Mouse (Mus musculus) gastrocnemius, postnatal 4 days (tissue): Measurements from ENCODE around the gene Gm5150. TPM values are rescaled to one million over a fixed set of nuclear protein-coding genes. Genes with fewer than 3 reads are reported as not detected.
"Not testable (repeated sequence)": the region's sequence is repeated elsewhere in the genome, so short reads cannot be mapped to it uniquely, and the experiment has no call there.

Source experiments
- DNase-seq, 2 experiments: peaks; one replicate each; pipeline ENCODE4 v3.0.0; 2021 to 2022; ENCODE audit warnings: low spot score in 2 of 2, mixed read lengths in 2 of 2
- long read RNA-seq, 2 experiments: library from polyadenylated mRNA; stranded (forward); transcript quantifications; one replicate each; pipeline ENCODE4 v2.0.0; 2021
- microRNA-seq: library from miRNA; unstranded; fragments of <30 nt; microRNA quantifications from one replicate; pipeline ENCODE4 v1.2.0, GENCODE M21; 2021
- total RNA-seq, 2 experiments: library from RNA; stranded (reverse); gene quantifications; 2 replicates each; pipeline ENCODE4 v1.2.3; 2021

Gene Gm5150
- not detected for total RNA-seq
- long read RNA-seq, experiment 1, result 0 reads
- long read RNA-seq, experiment 2, result 0 reads

DNA sequence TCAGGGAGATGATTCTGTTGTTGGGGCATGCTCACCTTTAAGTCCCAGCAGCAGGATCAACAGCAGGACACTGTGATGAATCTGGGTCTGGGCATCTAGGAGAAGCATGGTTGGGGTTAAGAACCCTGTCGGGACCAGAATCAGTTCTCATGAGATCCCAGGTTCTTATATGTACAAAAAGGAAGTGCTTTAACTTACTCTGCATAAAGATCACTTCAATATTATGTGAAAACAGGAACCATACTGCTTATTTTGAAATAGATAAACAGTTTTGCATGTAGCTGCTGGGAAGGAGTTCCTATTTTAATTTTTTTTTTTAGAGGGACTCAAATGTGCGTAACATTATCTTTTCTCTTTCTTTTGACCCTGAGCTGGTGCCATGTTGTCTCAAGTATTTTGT lies at the start of gene Gm5150:
Gm5150 (minus strand) TSS at position 223 of the 400 bp plus-strand sequence.
- no peak for DNase-seq

DNA sequence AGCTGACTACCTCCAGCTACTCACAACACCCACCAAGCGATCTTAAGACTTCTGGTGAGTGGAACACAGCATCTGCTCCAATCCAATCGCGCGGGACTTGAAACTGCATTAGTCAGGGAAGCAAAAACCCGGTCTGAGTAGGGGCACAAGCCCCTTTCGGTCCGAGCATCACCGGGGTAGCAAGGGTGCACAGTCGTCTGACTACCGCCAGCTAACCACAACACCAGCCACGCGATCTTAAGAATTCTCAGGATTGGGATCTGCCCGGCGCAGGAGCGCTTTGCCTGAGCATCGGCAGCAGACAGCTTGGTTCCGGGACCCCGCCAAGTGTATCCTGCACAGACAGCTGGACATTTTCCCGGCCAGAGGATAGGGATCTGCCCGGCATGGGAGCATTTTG lies 45.5 kb upstream of the Gm5150 start:
- not testable (repeated sequence) for DNase-seq

DNA sequence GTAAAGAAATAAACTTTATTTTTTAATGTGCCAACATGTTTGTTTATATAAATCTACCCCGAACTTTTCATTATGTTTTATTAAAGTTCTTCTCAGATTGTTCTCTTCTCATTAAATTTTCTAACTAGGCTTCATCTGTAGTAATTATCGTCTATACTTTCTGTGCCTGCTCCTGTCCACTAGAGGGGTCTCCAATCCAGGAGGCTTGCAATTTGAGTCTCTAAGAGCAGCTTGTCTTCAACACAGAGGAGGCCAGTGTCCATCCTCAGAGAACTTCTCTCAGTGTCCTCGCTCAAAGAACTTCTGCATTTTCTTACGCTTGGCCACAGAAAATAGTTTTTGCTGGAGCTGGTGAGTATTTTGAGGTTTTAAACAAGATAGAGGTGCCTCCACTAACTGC lies 41.1 kb upstream of the Gm5150 start:
- DNase-seq, result no peak

DNA sequence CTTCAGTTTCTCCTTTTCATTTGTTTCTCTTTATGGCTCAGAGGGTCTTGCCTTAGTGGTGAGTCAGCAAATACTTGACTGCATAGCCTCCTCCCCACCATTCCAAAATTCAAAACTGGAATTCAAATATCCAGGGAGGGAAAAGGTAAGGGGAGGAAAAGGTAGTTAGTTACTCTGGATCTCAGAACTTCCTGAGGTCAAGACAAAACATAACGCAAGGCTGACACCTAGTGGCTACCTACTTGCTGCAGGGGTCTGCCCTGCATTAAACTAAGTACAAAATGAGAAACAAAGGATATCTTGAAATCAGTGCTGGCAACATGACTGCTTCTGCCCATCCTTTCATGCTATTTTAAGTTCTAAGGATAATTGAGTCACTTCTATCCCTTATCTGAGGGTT lies 37.1 kb upstream of the Gm5150 start:
- DNase-seq, result peak in 1 of 2 experiments; percentile 11

DNA sequence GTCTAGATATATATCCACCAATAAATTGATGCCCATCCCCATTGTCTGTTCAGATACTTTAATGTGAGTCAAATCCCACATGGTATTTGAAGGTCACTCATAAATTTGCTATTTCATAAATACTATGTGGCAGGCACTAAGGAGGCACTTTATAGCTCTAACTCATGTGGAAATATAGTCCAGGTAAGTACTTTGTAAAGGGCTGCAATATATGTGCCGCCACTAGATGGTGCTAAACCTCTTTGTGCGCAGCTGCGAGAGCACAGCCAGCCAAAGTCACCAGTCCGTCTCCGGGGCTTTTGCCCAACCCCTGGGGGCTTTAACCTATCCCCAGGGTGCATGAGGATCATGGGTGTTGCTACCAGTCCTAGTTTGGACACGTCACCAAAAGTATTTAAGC lies 18.8 kb upstream of the Gm5150 start:
- DNase-seq, result peak in 1 of 2 experiments; percentile 9

DNA sequence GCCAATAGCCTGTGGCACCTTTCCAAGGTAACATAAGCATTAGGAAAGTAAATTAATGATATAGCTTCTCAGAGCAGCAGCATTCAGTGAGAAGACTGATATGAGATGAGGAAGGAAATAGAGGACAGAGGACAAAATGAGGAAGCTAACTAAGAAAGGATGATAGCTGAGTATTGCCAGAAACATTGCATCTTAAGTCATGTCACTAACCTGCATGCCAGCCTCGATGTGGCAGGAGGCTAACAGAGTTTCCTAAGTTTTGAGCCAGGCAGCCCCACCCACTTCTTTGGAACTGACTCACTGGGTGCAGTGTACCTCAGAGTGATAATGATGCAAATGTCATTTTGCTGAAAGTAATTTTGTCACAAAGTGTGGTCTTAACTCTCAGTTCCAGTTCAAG lies 16.0 kb upstream of the Gm5150 start:
- DNase-seq, result no peak

DNA sequence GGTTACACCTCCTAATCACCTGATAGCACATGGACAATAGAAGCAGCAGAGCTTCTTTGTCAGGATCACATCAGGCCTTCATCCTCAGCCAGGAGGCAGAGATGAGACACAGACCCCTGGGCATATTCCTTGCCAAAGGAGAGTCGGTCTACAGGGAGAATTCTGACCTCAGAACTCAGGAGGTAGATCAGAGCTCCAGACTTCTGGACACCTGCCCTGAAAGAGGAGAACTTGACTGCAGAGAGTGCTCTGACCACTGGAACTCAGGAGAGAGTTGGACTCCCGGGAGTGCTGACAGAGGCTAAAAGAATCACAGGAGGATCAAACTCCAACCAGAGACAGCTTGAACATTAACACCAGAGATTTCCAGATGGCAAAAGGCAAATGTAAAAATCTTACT lies 8.2 kb upstream of the Gm5150 start:
- not testable (repeated sequence) for DNase-seq

DNA sequence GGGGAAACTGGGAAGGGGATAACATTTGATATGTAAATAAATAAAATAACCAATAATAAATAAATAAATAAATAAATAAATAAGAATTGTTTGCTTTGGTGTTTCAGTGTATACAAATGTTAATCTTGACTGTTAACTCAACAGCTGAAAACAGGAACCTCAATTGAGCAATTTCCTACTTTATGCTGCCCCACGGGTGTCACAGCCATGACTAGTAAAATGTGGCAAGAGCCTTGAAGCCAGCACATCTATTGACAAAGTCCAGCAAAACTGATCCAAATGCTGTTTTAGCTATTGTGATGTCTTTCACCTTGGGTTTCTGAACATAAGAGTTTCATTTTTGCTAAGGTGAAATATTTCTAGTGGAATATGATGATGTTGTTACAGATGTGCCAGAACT lies 1.6 kb upstream of the Gm5150 start:
- no peak for DNase-seq

DNA sequence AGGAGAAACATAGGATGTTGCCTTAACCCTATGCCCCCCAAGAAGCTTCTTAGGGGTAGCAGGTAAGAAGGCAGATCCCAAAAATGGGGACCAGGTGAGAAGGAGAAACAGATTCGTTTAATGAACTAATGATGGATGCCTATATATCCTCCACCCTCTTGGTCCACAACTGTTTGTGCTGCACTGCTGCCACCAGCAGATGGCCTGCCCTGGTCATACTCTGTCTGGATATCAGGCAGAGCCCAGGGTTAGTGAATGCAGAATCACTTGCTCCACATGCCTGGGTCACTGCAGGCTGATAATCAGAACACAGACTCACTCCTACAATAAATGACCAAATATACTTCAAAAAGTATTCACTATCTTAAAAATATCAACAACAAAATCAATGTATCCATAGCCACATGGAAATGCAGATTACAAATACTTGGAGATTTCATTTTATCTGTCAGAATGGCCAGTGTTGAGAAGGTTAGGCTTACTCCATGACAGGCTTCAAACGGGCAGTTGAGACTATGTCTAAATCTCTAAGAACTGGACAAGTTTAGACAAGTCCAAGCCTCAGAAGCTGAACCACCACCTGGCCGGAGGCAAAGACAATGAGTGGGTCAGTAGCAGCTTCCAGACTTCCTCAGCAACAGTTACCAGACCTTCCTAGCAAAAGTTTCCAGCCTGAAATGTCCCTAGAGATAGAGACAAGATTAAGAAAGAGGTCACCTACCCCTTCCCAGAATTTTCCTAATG lies 2.2 kb downstream of the Gm5150 start:
- DNase-seq, result no peak

DNA sequence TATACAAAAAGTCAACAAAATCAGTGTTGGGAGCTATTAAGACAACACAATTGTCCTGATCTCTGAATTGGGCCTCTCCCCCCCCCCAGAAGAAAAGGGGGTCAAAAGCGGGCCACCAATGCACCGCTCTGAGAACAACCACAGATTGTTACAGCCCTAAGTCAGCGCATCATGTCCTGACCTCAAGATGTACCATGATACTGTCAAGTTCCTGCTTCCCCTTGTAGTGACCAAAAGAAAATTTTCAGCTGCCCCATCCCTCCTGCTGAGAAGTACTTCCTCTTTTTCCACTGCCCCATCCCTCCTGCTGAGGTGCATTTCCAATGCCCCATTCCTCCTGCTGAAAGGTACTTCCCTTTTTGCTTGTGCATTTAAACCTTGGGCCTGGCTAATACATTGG lies 6.8 kb downstream of the Gm5150 start:
- not testable (repeated sequence) for DNase-seq

DNA sequence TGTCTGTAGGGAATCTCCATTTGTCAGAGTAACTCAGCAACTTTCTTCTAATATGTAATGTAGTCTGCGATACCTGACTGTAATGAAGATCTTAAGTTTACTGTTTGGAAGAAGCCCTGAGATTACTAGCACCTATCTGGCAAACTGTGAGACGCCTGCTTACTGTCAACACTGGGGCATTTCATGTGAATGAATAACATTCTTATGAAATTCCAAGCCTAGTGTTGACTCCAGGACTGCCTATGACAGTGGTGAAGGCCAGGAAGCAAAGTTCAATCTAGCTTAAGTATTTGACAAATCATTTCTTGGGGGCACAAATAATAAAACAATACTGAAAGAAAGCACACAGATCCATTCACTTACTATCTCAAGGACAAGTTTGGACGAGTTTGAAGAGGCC lies 24.0 kb downstream of the Gm5150 start:
- DNase-seq, result no peak

DNA sequence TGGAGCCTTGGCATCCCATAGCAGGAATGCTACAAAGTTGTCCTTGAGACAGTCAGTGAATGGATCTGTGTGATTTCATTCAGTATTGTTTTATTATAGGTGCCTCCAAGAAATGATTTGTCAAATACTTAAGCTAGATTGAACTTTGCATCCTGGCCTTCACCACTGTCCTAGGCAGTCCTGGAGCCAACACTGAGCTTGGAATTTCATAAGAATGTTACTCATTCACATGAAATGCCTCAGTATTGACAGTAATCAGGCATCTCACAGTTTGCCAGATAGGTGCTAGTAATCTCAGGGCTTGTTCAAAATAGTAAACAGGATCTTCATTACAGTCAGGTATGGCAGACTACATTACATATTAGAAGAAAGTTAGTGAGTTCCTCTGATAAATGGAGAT lies 49.3 kb downstream of the Gm5150 start:
- DNase-seq, result no peak

Small RNA genes lying within 50 kb of the gene (microRNA-seq; reads per million reads assigned to microRNA genes)
- gene Gm24694, result not detected

Other genes with a start within 250 kb of the Gm5150 start
- gene Sirpb1c, start 157.9 kb downstream of the Gm5150 start, total RNA-seq, result under 1 TPM; 0.31 to 0.86 TPM